Mouse (Mus musculus) CH12.LX (cell line): ENCODE results near the gene Gdi2.

Experiments
- CTCF ChIP-seq, 2 experiments: IDR thresholded peaks in 1 of 2; conservative IDR thresholded peaks in 1 of 2; 2 replicates each; pipeline ENCODE4 v1.5.1; 2011 to 2012; ENCODE audit warnings: low read depth in 2 of 2, low read length in 2 of 2, improper control_type of control experiment in 1 of 2, inconsistent platforms in 1 of 2, mild to moderate bottlenecking in 1 of 2, moderate library complexity in 1 of 2
- EP300 ChIP-seq: IDR thresholded peaks from 2 replicates; pipeline ENCODE4 v1.6.1; 2011; ENCODE audit warnings: low read length, improper control_type of control experiment
- GABPA ChIP-seq: IDR thresholded peaks from 2 replicates; pipeline ENCODE4 v1.6.1; 2012; ENCODE audit warnings: low read depth, low read length, improper control_type of control experiment, inconsistent platforms; ENCODE audit not compliant: insufficient replicate concordance
- HCFC1 ChIP-seq: IDR thresholded peaks from 2 replicates; pipeline ENCODE4 v1.6.1; 2012; ENCODE audit warnings: low read depth, mild to moderate bottlenecking, inconsistent platforms, low read length, improper control_type of control experiment
- NELFE ChIP-seq: IDR thresholded peaks from 2 replicates; pipeline ENCODE4 v1.6.1; 2011; ENCODE audit warnings: low read depth, low read length, improper control_type of control experiment
- RAD21 ChIP-seq: IDR thresholded peaks from 2 replicates; pipeline ENCODE4 v1.6.1; 2011; ENCODE audit warnings: low read depth, mild to moderate bottlenecking, low read length, improper control_type of control experiment, moderate library complexity
- TBP ChIP-seq: conservative IDR thresholded peaks from 2 replicates; pipeline ENCODE4 v1.6.1; 2011; ENCODE audit warnings: low read depth, low read length, improper control_type of control experiment
- TCF12 ChIP-seq: IDR thresholded peaks from 2 replicates; pipeline ENCODE4 v1.6.1; 2014; ENCODE audit warnings: low read depth, mild to moderate bottlenecking, inconsistent platforms, low read length, improper control_type of control experiment
- UBTF ChIP-seq: IDR thresholded peaks from 2 replicates; pipeline ENCODE4 v1.6.1; 2012; ENCODE audit warnings: low read depth, mild to moderate bottlenecking, inconsistent platforms, low read length, improper control_type of control experiment, moderate library complexity

- TF ChIP-seq EP300 (no peak), TCF12 (peak; percentile 77; the same call in 1 of the 2 replicates), NELFE (peak; percentile 77), RAD21 (no peak), UBTF (peak; percentile 90), CTCF (conservative IDR thresholded peaks at IDR 0.05 in 1 of 2, IDR thresholded peaks at IDR 0.05 in 1 of 2; ENCODE audit: low read depth in 2 of 2, low read length in 2 of 2) (no peak), TBP (peak; percentile 85), GABPA (no peak), HCFC1 (peak; percentile 88)
Measured at GRCm38 (mm10) chr13:3537594-3538222, at the start of gene Gdi2.
